Mouse (Mus musculus) lung, embryonic 14.5 days (tissue): ENCODE data around the gene Inpp5a. TPM values are rescaled to one million over a fixed set of nuclear protein-coding genes. Genes with fewer than 3 reads are reported as not detected.
A peak's percentile ranks its signal among the peaks of the same experiment; 100 is the strongest.

ENCODE experiments used
- ATAC-seq: fragments of 200-750 bp; cut with Nextera tagmentation; 2 replicates; pipeline ENCODE4 v1.8.0; 2017; ENCODE audit warnings: mild to moderate bottlenecking, moderate TSS enrichment, moderate library complexity; ENCODE audit not compliant: insufficient read depth
- DNase-seq: peaks from one replicate; pipeline ENCODE4 v3.0.0-alpha.2; 2015
- H3K27ac ChIP-seq: fragments of 300-500 bp; sonication (generic); 2 replicates; pipeline ENCODE4 v1.5.1; 2014; ENCODE audit warnings: low read depth, mild to moderate bottlenecking, moderate library complexity
- H3K27me3 ChIP-seq: fragments of 300-500 bp; sonication (generic); 2 replicates; pipeline ENCODE4 v1.6.1; 2014; ENCODE audit warnings: low read length, control low read depth; ENCODE audit not compliant: insufficient read depth
- H3K36me3 ChIP-seq: fragments of 300-500 bp; sonication (generic); 2 replicates; pipeline ENCODE4 v1.6.1; 2014; ENCODE audit warnings: control low read depth; ENCODE audit not compliant: insufficient read depth
- H3K4me1 ChIP-seq: fragments of 300-500 bp; sonication (generic); 2 replicates; pipeline ENCODE4 v1.6.1; 2014; ENCODE audit warnings: antibody characterized with exemption, control low read depth; ENCODE audit not compliant: insufficient read depth
- H3K4me2 ChIP-seq: fragments of 300-500 bp; sonication (generic); 2 replicates; pipeline ENCODE4 v1.6.1; 2014; ENCODE audit warnings: mild to moderate bottlenecking
- H3K4me3 ChIP-seq: fragments of 300-500 bp; sonication (generic); 2 replicates; pipeline ENCODE4 v1.5.1; 2014; ENCODE audit warnings: low read depth, low read length
- H3K9ac ChIP-seq: fragments of 300-500 bp; sonication (generic); 2 replicates; pipeline ENCODE4 v1.6.1; 2014
- H3K9me3 ChIP-seq: fragments of 300-500 bp; sonication (generic); 2 replicates; pipeline ENCODE4 v1.6.1; 2016; ENCODE audit warnings: low read depth, low read length, control low read depth
- CTCF ChIP-seq: IDR thresholded peaks from 2 replicates; pipeline ENCODE4 v1.5.1; 2016; ENCODE audit warnings: antibody characterized with exemption, low read depth
- WGBS: fragments of 180-500 bp; shearing (Covaris S2); extraction: QIAGEN DNeasy Blood & Tissue Kit; methylation state at CpG from one replicate; pipeline ENCODE4 v1.1.7; 2014; 5-methylcytosine and 5-hydroxymethylcytosine counted together
- polyA plus RNA-seq: library from polyadenylated mRNA; unstranded; fragments of >200 nt; fragmentation: Nextera tagmentation; extraction: Ambion mirVana; gene quantifications from 2 replicates; pipeline ENCODE4 v1.2.1, GENCODE M21; 2014

Gene Inpp5a
- polyA plus RNA-seq, 1 experiment from 2014 or later: 47.7 TPM

- DNase-seq: peak; percentile 6
- WGBS: 3% methylated on average over 29 of the region's 29 CpGs
- H3K27ac ChIP-seq: no peak overlapping the region
- H3K4me1 ChIP-seq: peaks cover 6% of the 10 kb centered on the region; the same call in 1 of the 2 replicates
- no peak for ATAC-seq
- no peaks in the 10 kb centered on the region for H3K36me3 ChIP-seq
- no peak overlapping the region for H3K9ac ChIP-seq
- no peak overlapping the region for H3K4me2 ChIP-seq
- H3K27me3 ChIP-seq: peaks cover 87% of the 10 kb centered on the region
- no peak overlapping the region for H3K4me3 ChIP-seq
- TF ChIP-seq CTCF: no peak
- H3K9me3 ChIP-seq: no peaks in the 10 kb centered on the region
These were observed 196.4 kb downstream of the Inpp5a start for GRCm38 (mm10) chr7:139585183-139585821.

GRCm38 (mm10) chr7:139587919-139588318 lies 199.0 kb downstream of the Inpp5a start:
- no peak overlapping the region for H3K9ac ChIP-seq
- 34% methylated on average over 7 of the region's 7 CpGs for WGBS
- no peak for TF ChIP-seq CTCF
- no peak for DNase-seq
- no peak for ATAC-seq
- H3K27ac ChIP-seq: no peak overlapping the region
- no peaks in the 10 kb centered on the region for H3K4me1 ChIP-seq
- no peak overlapping the region for H3K4me3 ChIP-seq
- H3K9me3 ChIP-seq: no peaks in the 10 kb centered on the region
- H3K4me2 ChIP-seq: no peak overlapping the region
- H3K36me3 ChIP-seq: no peaks in the 10 kb centered on the region
- H3K27me3 ChIP-seq: peaks cover 61% of the 10 kb centered on the region

- H3K9me3 ChIP-seq: no peaks in the 10 kb centered on the region
- H3K4me3 ChIP-seq: no peak overlapping the region
- H3K36me3 ChIP-seq: no peaks in the 10 kb centered on the region
- peaks cover 41% of the 10 kb centered on the region for H3K27me3 ChIP-seq
- TF ChIP-seq CTCF: peak; percentile 85
- WGBS: 20% methylated on average over 3 of the region's 3 CpGs
- H3K4me1 ChIP-seq: no peaks in the 10 kb centered on the region
- H3K27ac ChIP-seq: no peak overlapping the region
- H3K4me2 ChIP-seq: no peak overlapping the region
- DNase-seq: peak; percentile 71
- peak; percentile 44; the same call in 1 of the 2 replicates for ATAC-seq
- H3K9ac ChIP-seq: no peak overlapping the region
These were observed 201.4 kb downstream of the Inpp5a start for GRCm38 (mm10) chr7:139590302-139590701.

GRCm38 (mm10) chr7:139591311-139591710 lies 202.4 kb downstream of the Inpp5a start:
- no peak for ATAC-seq
- Histone ChIP-seq H3K27ac (no peak overlapping the region), H3K9me3 (no peaks in the 10 kb centered on the region), H3K36me3 (no peaks in the 10 kb centered on the region), H3K4me3 (no peak overlapping the region), H3K4me2 (no peak overlapping the region), H3K27me3 (peaks cover 31% of the 10 kb centered on the region), H3K4me1 (no peaks in the 10 kb centered on the region), H3K9ac (no peak overlapping the region)
- WGBS: 79% methylated on average over 5 of the region's 5 CpGs
- no peak for TF ChIP-seq CTCF
- no peak for DNase-seq

GRCm38 (mm10) chr7:139595311-139595710 lies 206.4 kb downstream of the Inpp5a start:
- DNase-seq: no peak
- 60% methylated on average over 6 of the region's 6 CpGs for WGBS
- Histone ChIP-seq H3K4me3 (no peak overlapping the region), H3K27me3 (peaks cover 4% of the 10 kb centered on the region; the same call in 1 of the 2 replicates), H3K4me1 (no peaks in the 10 kb centered on the region), H3K9me3 (no peaks in the 10 kb centered on the region), H3K9ac (no peak overlapping the region), H3K4me2 (no peak overlapping the region), H3K36me3 (no peaks in the 10 kb centered on the region), H3K27ac (no peak overlapping the region)
- TF ChIP-seq CTCF: no peak
- ATAC-seq: no peak

- no peak overlapping the region for H3K4me3 ChIP-seq
- H3K27me3 ChIP-seq: peaks cover 4% of the 10 kb centered on the region; the same call in 1 of the 2 replicates
- no peak for TF ChIP-seq CTCF
- ATAC-seq (no peak), DNase-seq (no peak)
- H3K9me3 ChIP-seq: no peaks in the 10 kb centered on the region
- WGBS: 61% methylated on average over 6 of the region's 6 CpGs
- no peaks in the 10 kb centered on the region for H3K4me1 ChIP-seq
- no peak overlapping the region for H3K27ac ChIP-seq
- H3K36me3 ChIP-seq: no peaks in the 10 kb centered on the region
- no peak overlapping the region for H3K9ac ChIP-seq
- no peak overlapping the region for H3K4me2 ChIP-seq
These were observed 207.0 kb downstream of the Inpp5a start for GRCm38 (mm10) chr7:139595862-139596261.

DNA sequence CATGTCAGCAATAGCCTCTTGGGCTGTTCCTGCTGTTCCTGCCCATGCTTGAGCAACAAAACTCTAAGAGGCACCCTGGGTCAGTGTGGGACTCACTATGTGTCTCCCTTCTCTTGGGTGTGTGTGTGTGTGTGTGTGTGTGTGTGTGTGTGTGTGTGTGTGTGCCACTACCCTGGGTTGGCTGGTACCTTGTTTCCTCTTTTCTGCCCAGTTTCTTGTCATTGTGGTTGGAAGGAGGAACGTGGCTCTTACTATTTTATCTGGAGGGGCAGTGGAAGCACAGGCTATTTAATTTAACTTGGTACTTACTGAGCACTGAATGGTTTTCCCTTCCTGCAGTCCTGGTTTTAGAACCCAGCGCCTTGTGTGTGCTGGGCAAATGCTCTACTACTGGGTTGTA lies 221.4 kb downstream of the Inpp5a start:
- H3K36me3 ChIP-seq: no peaks in the 10 kb centered on the region
- no peak for TF ChIP-seq CTCF
- no peaks in the 10 kb centered on the region for H3K9me3 ChIP-seq
- no peak overlapping the region for H3K4me3 ChIP-seq
- H3K4me1 ChIP-seq: no peaks in the 10 kb centered on the region
- no peak for ATAC-seq
- H3K27me3 ChIP-seq: no peaks in the 10 kb centered on the region
- H3K4me2 ChIP-seq: no peak overlapping the region
- WGBS: 84% methylated on average over 2 of the region's 2 CpGs
- no peak for DNase-seq
- H3K27ac ChIP-seq: no peak overlapping the region
- no peak overlapping the region for H3K9ac ChIP-seq
